Mouse (Mus musculus): ENCODE results near the gene Cib2.
A peak's percentile ranks its signal among the peaks of the same experiment; 100 is the strongest.
"Not testable (repeated sequence)": the region's sequence is repeated elsewhere in the genome, so short reads cannot be mapped to it uniquely, and the experiment has no call there.

Cib2 gene

DNA sequence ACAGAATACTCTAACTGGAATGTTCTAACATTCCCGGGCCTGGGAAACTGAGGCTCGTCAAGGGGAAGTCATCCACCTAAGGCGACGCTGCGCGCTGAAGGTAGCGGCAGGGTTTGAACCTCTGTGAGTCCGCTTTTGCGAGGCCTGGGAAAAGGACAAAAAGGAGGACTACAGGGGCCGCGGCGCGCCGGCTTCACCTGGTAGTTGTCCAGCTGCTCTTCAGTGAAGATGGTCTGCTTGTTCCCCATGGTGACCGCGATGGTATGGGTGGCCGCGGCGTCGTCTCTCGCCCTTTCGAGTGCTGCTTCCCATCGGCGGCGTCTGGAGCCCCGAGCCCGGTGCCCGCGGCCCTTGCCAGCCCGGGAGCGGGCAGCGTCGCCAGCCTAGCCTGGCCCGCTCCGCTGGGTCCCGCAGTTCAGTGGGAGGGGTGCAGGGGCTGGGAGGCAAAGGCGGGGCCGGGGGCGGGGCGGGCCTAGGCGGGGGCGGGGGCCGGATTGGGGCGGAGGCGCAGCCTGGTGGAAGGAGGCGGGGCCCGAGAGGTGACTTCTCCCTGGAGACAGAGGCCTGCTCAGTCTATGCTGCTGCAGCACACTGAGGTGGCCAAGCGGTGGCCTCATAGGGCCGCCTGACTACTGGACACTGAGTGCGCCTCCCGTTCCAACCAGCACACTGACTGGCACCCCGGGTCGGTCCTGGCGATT lies at the start of gene Cib2:
Gene Cib2 (minus strand): TSS at position 448 of the 701 bp plus-strand sequence.
- peak; percentile 65 to 81 for DNase-seq (ENCODE audit: low spot score in 2 of 2)

DNA sequence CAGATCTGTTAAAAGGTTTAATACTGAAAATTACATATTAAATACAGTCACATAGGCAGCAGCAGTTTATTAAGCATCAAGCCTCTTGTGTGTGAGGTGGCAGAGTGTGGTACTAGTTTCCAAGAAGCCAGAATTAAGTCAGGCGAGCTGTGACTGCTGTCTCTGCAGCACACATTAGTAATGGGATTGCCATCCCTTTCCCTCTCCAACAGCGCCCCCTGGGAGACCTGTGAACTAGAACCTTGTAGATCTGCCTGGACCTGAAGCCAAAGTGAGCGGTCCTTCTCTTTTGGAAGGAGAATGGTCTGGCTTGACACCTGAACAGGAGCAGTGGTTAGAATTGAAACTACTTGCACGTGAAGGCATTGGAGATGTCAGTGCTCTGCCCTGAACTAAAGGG lies 44.9 kb upstream of the Cib2 start:
- DNase-seq (ENCODE audit: low spot score in 2 of 2): peak; percentile 54 to 68

DNA sequence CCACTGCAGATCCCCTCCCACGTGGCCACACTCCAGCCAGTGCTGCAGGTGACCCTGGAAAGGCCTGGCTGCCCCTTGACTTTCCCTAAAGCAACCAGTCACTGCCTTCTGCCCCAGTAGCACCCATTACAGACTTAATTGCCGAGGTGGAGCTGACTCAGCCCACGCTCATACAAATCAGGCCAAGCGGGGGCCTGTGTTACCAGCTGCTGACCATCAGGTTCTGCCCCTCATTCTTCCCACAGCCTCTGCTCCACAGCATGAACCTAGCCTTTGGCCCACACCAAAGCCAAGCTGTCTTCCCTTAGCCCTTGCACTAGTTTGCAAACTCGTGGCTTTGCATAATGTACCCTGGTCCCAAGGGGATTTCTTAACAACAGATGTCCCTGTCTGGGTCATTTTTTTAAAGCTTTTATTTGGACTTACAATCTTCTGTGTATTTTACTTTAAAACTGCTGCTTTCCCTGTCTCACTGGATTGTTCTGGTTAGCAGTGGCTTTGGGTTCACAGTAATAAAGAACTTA lies 44.2 kb upstream of the Cib2 start:
- peak in 1 of 2 experiments; percentile 21 for DNase-seq (ENCODE audit: low spot score in 2 of 2)

DNA sequence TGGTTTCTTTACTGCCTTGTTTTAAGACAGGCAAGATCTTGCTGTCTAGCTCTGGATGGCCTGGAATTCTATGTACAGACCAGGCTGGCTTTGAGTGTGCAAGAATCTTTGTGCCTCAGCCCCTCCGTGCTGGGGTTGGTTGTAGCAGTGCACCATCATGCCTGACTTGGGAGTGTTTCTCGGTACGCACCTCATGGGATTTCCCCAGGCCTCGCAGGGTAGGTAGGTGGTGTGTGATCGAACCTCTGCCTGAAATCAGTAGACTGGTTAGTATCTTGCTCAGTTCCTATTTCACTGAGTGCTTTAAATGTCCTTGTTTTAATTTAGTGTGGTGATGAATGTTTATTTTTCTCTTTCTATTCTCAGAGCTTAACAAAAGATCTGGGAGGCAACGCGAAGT lies 42.9 kb upstream of the Cib2 start:
- DNase-seq (ENCODE audit: low spot score in 2 of 2): no peak

DNA sequence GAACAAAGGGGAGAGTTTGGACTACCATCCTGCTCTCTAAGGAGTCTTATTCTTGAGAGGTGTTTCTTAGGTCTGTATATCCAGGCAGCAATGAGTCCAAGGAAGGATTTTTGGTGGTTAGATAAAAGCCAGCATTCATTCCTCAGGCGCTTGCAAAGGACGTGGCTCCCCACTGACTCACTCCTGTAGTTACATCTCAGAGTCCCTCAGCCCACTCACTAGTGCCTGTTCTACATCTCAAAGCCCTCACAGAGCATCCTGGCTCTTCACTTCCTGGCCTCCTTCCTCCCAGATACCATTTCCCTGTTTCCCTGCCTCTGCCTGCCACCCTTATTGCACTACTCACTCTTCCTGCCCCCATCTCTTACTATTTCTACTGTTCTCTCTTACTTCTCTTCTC lies 42.4 kb upstream of the Cib2 start:
- DNase-seq (ENCODE audit: low spot score in 2 of 2): no peak

DNA sequence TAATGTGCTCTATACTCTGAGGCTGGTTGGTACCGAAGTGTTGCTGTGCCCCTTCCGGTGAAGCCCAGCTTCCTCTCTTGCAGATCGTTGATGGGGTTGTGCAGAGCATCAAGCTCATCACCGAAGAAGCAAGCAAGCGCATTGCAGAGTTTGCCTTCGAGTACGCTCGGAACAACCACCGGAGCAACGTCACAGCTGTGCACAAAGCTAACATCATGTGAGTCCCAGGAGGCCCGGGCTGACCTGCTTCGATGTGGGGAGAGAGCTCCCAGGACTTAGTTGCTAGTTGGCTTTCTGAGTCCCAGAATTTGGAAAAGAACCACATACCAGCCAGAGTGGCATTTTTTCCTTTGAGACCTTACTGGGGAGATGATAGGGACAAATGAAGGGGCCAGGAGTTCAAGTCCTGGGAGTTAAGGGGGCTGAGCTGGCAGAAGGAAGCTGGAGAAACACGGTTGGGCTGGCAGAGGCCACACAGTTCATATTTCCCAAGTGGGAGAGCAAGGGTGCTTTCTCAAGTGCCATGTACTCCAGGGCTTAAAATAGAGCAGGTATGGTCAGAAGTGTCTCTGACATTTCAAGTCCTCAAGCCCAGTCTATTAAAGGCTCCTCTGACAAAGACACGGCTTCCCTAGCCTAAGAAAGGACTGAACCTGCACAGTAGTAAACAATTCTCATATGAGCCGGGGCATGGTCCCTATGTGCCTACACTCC lies 36.9 kb upstream of the Cib2 start:
- no peak for DNase-seq (ENCODE audit: low spot score in 2 of 2)

DNA sequence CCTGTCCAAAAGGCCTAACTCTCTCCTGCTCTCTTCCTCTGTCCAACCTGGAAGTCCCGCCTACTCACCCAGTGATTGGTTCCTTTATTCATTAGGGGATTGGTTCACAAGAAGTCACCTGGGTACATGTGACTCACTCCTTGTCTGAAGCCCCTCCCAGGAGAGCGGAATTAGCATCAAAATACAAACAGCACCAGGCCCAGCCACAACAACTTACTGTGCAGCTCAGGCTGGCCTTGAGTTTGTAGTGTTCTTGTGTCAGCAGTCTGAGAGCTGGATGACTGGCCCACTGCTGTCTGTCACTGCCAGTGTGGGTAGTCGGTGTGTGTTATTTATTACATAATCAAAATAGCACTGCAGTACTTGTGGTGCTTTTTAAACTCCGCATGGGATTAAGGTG lies 33.6 kb upstream of the Cib2 start:
- not testable (repeated sequence) for DNase-seq (ENCODE audit: low spot score in 2 of 2)

DNA sequence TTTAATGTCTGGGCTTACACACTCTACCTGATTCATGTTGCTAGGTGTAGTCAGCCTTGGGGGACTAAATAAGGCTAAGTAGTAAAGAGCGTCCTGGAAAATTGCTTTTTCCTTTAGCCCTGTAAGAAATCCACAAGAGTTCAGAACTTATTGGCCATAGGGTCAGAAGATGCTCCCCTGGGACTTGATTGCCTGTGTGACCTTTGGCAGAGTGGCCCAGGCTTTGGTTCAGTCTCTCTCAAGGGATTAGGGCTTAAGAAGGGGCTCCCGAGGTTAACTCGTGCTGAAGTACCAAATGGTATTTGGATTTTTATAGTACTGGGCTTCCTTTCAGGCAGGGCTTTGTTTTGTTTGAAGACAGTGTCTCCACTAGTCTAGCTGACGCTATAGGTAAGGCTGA lies 27.8 kb upstream of the Cib2 start:
- DNase-seq (ENCODE audit: low spot score in 2 of 2): peak in 1 of 2 experiments; percentile 13

DNA sequence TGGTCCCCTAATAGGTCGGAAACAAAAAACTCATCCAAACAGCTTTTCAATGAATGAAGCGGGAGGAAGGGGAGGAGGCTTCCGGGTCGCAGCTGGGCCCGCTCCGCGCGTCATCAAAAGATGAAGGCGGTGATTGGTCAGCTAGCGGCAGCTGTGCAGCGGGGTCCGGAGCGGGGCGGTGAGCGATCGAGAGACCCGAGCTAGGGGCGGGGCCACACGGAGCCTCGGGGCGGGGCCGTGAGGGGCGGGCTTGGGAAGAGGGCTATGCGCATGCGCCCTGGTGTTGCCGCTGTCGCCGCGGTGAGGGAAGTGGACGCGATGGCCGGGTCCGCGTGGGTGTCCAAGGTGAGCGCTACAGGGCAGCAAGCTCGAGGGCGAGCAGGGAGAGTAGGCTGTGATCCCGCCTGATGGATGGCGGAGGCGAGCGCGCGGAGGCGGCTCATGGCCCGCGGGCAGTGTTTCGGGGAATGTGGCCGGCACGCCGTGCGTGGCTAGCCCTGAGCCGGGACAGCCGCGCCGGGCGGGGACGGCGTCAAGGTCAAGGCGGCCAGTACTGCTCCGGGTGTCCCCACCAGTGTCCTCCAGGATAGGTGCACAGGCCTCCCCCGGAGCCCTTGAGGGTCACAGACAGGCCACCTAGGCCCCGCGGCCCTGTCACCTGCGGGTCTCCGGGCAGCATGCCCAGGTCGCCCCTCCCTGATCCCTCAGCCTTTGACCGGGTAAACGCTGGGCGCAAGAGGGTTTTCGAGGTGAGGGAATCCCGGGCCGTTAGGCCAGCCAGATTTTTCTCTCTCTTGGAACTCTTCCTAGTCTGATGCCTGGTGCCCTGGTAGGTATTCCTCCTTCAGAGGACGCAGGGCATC lies 26.4 kb upstream of the Cib2 start, which contains the start of gene Idh3a:
Gene Idh3a (plus strand): TSS at position 136 of the 863 bp plus-strand sequence.
- peak; percentile 93 to 98 for DNase-seq (ENCODE audit: low spot score in 2 of 2)

DNA sequence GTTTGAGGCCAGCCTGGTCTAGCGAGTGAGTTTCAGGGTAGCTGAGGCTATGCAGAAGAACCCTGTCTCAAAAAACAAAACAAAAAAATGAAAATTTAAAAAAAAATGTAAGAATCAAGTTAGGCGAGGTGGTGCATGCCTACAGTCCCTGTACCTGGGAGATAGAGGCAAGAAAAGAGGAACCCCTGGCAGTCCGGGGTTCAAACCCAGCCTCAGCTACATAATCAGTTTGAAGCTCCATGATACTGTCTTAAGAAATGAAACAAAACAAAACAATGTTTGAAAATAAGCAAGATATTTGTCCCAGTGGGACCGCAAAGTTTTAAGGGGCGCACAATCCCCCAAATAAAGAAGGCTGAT lies 25.8 kb upstream of the Cib2 start:
- no peak for DNase-seq (ENCODE audit: low spot score in 2 of 2)

DNA sequence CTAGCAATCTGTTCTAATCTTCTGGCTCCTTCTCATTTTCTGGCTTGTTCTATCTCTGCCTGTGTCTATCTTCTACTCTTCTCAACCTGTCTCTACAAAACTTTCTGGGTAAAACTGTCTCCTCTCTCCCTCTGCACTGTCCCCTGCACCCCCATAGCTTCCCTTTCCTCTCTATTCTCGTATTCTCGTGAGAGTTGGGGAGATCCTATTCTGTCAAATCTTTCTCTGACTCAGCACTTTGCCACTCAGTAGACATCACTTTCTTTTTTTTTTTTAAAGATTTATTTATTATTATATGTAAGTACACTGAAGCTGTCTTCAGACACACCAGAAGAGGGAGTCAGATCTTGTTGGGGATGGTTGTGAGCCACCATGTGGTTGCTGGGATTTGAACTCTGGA lies 24.1 kb upstream of the Cib2 start:
- DNase-seq (ENCODE audit: low spot score in 2 of 2): not testable (repeated sequence)

DNA sequence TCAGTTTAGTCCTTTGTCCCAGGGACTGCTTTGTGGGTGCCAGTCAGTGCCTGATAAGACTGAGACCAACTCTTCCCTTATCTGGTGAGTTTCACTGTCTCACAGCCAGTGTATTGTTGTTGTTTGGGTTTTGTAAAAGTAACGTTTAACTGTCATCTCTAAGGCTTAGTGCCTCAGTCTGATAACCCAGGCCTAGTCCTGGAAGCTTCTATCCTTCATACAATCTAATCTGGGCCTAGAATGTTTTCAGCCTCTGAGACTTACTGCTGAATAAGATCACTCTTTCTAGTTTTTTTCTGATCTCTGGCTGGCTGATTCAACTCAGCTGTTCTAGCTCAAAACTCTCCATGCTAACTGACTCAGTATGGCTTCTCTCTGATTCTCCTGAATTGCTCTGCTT lies 23.7 kb upstream of the Cib2 start:
- DNase-seq (ENCODE audit: low spot score in 2 of 2): no peak

DNA sequence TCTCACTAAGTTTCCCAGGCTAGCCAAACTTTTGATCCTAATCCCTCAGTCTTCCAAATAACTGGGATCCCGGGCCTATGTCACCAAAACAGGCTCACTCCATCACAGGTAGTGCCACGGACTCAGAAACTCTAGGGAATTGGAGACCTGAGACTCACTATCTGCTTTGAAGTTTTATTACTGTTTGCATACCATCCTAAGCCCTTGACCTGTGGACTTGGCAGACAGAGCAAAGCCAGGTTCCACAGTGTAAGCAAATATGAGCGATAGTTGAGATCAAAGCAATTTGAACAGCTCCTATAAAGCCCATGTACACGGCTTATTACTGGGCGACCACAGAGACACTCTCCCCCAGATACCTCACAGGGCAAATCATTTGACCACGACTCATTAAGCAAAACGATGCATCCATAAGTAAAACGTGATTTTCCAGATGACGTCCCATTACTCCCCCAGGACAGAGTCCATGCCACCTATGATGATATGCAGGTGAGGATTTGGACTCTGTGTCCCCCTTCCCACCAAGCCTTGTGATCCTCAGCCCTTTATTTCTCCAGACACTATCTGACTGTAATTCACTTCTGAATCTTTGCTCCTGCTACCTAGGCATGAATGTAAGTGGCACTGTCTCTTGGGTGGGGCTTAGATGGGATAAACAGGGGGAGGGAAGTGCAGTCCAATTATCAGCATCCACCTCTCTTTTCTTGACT lies 11.3 kb upstream of the Cib2 start:
- DNase-seq (ENCODE audit: low spot score in 2 of 2): no peak

DNA sequence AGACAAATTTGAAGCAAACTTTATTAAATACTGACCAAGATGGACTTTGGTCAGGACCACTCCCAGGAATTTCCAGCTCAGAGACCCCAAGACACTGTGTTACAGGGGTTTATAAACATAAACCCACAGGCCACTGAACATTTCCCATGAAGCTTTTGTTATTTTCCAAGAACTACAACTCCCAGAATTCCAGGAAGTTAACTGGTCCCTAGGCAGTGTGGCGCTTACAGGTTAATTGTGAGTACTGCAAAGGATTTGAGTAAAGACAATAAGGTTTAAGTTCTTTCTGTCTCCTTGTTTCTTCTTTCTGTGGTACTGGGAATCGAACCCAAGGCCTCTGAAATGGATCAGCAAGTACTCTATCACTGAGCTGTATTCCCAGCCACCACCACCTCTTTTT lies 8.7 kb upstream of the Cib2 start:
- DNase-seq (ENCODE audit: low spot score in 2 of 2): no peak

DNA sequence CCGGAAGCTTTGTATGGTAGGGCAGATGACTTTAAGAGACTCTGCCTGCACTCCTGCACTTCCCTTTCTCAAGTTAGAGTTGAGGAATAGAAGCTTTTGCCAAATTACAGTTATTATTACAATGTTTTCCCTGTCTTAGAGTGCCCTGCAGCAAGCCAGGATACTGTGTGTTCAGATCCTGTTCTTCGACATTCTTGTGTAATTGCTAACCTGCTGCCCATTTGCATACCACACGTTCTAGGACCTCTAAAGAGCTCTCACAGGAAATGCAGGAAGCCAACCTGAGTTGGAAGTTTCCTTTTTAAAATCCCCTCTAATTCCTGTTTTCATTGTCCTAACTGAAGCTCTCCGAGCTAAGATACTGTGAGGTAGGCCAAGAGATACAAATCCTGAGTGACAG lies 6.9 kb upstream of the Cib2 start:
- no peak for DNase-seq (ENCODE audit: low spot score in 2 of 2)

DNA sequence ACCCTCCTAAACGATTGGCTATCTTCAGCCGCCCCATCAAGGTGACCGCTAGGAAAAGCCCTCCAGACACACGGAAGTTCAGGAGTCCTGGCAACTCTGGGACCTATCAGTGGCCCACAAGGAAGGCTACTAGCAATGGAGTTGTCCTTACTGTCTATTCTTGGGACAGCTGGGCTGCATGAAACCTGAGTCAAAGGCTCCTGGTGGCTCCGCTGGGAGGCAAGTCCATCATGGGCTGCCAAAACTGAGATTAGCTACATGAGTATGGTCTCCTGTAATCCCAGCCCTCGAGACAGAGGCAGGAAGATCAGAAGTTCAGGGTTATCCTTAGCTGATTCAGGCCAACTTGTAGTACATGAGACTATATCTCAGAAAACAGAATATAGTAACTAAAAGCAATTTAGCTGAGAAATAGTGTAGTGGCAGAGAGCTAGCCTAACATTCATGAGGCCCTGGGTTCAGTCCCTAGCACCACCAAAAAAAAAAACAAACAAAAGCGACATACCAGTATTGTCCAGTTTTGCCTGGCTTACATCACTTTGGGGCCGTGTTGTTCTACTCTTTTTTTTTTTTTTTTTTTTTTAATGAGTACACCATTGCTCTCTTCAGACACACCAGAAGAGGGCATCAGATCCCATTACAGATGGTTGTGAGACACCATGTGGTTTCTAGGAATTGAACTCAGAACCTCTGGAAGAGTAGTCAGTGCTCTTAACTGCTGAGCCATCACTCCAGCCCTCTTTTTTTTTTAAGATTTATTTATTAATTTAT lies 998 bp upstream of the Cib2 start:
- no peak for DNase-seq (ENCODE audit: low spot score in 2 of 2)

DNA sequence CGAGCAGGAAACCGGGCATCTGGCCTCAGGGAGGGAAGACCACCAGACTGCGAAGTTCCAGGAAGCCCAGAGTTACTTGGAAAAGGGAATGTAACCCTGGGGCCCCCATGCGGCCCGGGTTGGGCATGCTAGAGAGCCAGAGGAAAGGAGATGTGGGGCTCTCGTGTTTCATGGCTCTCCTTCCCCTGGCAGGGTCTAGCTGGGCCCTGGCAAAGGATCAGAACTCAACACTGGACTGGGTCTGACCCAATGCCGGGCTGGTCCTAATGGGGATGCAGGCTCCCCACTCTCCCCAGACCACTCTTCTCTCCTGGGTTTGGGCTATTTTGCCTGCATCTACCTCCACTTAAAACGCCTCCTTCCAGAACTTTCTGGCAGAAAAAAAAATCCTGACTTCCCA lies 1.3 kb downstream of the Cib2 start:
- DNase-seq (ENCODE audit: low spot score in 2 of 2): no peak

DNA sequence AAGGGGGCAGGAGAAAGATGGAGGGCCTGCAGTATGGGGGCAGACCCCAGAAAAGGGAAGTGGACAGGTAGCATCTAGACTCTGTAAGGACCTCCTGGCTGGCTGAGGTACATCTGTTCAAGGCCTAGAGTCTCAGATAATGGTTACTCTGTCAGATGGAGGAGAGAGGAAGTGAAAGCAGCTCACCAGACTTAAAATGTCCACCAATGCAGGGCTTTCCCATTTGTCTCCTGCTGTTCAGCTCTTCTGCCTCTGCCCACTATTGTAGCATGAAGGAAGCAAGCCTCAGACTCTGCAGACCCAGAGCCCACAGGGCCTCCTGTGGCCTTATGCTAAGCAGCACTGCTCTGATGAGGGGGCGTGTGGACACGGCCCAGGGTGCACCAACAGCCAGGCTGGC lies 5.0 kb downstream of the Cib2 start:
- no peak for DNase-seq (ENCODE audit: low spot score in 2 of 2)

DNA sequence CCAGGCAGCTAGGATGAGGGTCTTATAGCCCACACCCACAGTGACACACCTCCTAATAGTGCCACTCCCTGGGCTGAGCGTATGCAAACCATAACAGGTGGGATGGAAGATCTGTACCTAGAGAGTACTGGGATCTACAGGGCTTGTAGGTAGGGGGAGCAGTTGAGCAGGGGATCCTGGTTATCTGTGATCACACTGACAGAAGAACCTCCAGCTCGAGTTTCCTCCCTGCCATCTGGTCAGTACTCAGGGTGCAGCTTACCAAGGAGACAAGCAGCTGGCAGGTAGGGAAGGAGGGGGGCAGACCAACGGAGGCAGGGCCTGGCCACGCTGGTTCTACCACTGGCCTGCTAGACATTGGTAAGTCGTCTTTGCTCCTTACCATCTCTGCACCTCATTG lies 7.6 kb downstream of the Cib2 start:
- DNase-seq (ENCODE audit: low spot score in 2 of 2): no peak

DNA sequence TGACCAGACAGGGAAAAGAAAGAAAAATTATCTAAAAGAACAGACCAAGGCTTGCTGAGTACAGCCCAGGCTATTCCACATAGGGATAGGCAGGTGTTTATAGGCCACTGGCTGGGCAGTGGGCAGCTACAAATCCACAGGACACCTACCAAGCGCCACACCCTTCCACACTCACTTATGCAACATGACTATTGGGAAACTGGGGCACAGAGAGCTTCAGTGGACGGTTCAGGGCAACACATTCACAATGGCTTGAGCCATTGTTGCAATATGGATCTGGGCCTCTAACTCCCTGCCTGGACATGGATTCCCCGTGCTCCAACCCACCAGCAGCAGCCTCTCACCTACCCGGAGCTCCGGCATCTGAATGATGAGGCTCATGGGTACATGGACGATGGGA lies 10.6 kb downstream of the Cib2 start:
- no peak for DNase-seq (ENCODE audit: low spot score in 2 of 2)

DNA sequence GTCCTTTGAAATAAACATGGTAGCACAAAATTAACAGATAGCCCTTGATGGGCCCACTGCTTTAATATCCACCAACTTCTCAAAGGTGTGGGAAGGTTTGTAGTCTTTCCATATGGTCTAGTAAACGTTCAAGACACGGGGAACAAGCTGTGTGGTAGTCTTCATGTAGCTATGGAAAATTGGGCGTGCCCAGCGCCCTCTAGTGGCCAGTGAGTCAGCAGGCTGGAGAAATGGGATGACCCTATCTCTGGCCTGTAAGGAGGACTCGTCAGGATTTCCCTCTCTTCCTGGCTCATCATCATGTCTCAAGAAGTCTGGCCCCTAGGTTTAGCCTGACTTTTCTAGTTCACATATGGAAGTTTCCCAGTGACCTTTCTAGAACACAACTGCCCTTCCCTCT lies 12.5 kb downstream of the Cib2 start:
- peak in 1 of 2 experiments; percentile 32 for DNase-seq (ENCODE audit: low spot score in 2 of 2)
